Mouse (Mus musculus) ES-E14 (cell line): ENCODE data around the gene Epb41l2.

Experiments used
- CHD2 ChIP-seq: IDR thresholded peaks from 2 replicates; pipeline ENCODE4 v1.6.1; 2014; ENCODE audit warnings: mild to moderate bottlenecking, low read depth, low read length, inconsistent platforms
- HCFC1 ChIP-seq: IDR thresholded peaks from 2 replicates; pipeline ENCODE4 v1.6.1; 2012; ENCODE audit warnings: low read length, inconsistent platforms, borderline replicate concordance; ENCODE audit not compliant: insufficient read depth
- MAFK ChIP-seq: IDR thresholded peaks from 2 replicates; pipeline ENCODE4 v1.6.1; 2014; ENCODE audit warnings: mild to moderate bottlenecking, low read depth, low read length, inconsistent platforms; ENCODE audit not compliant: insufficient read depth
- ZC3H11A ChIP-seq: IDR thresholded peaks from 2 replicates; pipeline ENCODE4 v1.6.1; 2012; ENCODE audit warnings: low read depth, mild to moderate bottlenecking, inconsistent platforms, low read length, borderline replicate concordance
- ZNF384 ChIP-seq: IDR thresholded peaks from 2 replicates; pipeline ENCODE4 v1.6.1; 2012; ENCODE audit warnings: low read depth, low read length, inconsistent platforms

DNA sequence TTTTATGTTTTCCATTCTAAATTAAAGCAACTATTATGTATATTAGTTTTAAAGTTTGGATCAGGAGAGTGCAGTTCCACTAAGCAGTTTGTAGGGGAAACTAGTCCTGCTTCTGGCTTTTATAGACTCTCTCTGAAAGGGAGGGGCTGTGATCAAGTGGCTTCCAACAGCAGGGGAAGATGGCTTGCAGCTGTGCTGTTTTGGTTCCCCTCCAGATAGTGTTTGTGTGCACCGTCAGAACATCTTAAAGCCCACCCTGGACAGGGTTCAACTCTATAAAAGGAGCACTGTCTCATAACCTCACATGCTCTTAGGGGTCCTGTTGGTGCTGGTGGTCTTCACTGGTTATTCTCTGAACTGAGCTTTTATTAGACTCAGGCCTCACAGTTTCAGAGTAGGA is 66.5 kb downstream of the Epb41l2 start:
- no peak for TF ChIP-seq ZNF384
- TF ChIP-seq HCFC1, result no peak
- TF ChIP-seq ZC3H11A, result no peak
- no peak for TF ChIP-seq MAFK
- TF ChIP-seq CHD2, result no peak
